Mouse (Mus musculus) kidney, adult 9 months (tissue): ENCODE measurements at regions not wholly inside any gene's neighbourhood (a gene's known extent, or its start where the extent isn't known, plus 50 kb on each side); places are given as distances from the start of the nearest gene placed in this dataset.

ENCODE experiments used
- DNase-seq: peaks from one replicate; pipeline ENCODE4 v3.0.0; 2022

DNA sequence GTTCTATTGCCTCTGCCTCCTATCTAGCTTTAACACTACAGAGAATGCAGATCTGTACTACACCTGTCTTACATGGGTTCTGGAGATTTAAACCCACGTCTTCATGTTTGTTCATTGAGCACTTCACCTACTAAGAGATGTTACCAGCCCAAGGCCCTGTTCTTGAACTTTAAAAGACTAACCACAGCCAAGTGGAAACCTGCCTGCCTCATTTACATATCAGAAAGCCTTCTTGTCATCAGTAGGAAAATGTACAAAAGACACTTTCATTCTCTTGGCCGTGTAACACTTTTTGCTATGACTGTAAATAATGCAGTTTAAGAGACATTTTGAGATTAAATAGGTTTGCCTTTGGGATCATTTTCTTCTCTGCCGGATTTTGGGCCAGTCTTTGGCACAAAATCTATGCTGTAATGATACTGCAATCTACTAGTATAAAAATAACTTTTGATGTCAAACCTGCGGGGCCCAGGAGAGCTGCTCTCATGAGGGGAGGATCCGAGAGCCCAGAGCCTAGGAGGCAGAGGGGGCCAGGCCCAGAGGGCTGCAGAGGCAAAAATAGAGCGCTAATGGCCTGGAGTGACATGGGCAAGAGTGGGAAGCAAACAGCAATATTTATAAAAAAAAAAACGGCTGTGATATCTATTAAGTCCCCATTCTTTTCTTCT is 318.4 kb upstream of the Myo3a start:
- DNase-seq: no peak

- peak; percentile 66 for DNase-seq
Observed at GRCm38 (mm10) chr2:21909481-21909966, 317.8 kb upstream of the Myo3a start.

DNA sequence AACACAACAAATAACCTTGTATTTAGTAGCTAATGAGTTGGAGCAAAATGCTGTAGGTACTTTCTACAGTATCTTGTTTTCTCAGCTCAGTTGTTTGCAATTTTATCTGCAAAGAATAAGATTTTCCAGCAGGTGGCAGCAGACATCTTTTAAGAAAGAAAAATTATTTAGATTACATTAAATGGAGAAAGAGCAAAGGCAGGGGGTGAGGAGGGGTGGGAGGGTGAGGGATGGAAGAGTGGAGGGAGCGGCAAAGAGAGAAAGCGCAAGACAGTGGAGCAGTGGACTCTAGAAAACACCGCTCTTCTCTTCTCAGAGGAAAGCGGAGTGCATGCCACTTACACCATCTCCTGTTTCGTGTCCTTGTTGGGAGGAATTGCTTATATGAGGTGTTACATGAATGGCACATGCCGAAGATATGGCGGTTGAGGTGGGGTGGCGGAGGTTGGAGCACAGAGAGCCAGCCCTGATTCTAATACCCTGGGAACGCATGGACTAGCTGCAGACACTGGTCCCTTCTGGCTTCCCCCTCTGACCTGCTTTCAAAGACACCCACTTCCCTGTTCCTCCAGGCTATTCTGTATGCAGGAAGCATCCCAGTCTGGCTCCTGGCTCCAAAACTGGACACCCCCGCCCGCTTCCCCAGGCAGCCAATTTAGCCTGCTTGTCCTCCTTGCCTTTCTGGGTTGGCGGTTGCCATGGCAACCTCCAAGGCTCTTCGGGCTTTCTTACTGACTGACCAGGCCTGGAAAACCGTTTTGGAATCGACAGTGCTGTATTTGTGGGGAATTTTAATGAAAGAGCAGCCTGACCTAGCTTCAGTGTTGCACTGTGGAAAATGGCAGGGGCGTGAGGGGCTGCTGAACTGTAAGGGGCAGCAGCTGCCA is 309.3 kb upstream of the Myo3a start:
- DNase-seq: peak; percentile 9

GRCm38 (mm10) chr2:21919091-21919490 is 308.2 kb upstream of the Myo3a start:
- DNase-seq: no peak

GRCm38 (mm10) chr2:21927656-21928055 is 299.6 kb upstream of the Myo3a start:
- DNase-seq: no peak

DNA sequence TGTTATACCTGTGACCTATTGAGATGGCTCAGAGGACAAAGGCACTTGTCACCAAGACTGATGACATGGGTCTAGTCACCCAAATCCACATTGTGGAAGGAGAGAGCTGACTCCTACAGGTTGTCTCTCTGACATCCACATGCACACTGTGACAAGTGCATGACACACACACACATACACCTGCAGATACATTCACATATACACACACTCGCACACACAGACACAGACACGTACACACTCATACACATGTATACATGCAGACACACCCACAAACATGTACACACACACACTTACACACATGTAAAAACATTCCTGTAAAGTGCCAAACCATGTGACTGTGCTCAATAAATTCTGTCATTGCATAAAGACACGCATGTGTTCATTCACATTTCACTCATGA is 287.3 kb upstream of the Myo3a start:
- DNase-seq: no peak

DNA sequence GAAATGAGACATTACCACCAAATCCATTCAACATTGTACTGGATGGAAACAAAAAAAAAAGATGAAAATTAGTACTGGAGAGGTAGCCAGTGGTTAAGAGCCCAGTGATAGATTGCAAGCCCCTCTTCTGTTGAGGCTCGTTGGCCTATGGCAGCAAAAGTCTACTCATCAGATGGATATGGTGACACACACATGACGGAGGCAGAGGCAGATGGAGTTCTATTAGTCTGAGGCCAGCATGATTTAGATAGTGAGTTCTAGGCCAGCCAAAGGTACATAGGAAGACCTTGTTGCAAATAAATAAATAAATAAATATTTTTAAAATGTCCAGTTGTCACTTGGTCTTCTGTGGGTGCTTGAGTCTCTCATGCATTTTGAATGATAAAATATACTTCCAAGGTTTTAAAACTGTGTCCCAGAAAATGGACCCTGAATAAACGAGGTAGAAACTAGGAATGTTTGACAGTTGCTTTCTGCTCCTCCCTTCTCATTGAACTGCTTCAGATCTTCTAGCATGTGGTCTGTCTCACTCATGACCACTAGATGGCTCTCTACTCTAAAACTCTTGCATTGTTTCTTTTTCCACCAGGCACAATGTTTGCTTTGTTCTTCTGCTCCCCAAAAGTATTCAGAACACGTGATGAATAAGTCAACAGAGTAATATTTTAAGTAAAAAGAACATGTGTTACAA is 286.4 kb upstream of the Myo3a start:
- DNase-seq: peak; percentile 48

GRCm38 (mm10) chr2:21941488-21942000 is 285.8 kb upstream of the Myo3a start:
- no peak for DNase-seq

- DNase-seq: no peak
Observed at GRCm38 (mm10) chr2:21943676-21944075, 283.6 kb upstream of the Myo3a start.

DNA sequence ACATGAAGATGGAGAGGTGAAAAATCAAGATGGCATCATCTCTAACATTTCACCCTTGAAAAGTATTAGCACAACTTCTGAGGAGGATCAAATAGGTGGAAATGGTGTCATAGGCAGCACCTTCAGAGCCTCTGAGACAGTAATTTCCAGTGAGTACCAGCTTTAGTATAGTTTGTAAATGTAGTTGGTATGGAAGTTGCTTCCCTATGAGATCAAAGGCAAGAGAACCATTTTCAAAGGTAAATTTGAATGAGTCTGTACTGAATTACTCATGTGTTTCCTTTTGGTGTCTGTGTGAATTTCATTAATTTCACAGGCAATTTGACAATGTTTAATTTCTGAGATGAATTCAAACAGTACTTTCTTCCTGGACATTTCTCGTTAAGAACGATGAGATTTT is 280.8 kb upstream of the Myo3a start:
- no peak for DNase-seq

DNA sequence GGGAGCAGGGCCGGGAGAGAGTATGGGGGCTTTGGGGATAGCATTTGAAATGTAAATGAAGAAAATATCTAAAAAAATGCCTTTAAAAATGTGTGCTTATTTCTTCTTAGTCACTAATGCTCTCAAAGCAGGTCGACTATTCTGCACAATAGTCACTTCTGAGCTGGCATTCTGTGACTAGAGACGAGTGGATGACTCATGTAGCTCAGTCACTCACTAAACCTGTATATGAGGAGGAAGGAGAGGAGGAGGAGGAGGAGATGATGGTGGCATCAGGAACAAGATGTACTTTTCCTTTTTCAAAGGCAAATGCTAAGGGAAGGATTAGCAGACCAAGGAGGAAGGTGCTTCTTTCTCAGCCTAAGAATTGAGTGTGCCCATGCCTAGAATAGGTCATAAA is 276.0 kb upstream of the Myo3a start:
- no peak for DNase-seq

- DNase-seq: no peak
Observed at GRCm38 (mm10) chr2:21956112-21956963, 271.0 kb upstream of the Myo3a start.

- peak; percentile 65 for DNase-seq
Observed at GRCm38 (mm10) chr2:21958365-21958764, 268.9 kb upstream of the Myo3a start.

DNA sequence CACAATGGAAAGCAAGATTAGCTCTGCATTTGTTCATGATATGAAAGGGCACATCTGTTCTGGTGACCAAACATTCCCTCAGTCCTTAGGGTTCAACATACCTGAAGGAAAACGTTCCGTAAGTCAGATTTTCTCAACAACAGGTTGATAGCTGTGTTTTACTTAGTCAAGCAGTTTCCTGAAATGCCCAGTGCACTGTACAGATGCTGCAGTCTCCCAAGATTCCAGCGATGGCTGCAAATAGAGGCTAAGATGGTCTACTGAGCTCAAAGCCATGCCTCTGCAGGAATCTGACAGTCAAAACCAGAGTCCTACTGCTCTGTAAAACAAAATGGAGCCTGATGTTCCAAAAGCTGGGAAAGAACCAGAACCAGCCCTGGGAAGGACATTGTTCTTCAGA is 268.5 kb upstream of the Myo3a start:
- no peak for DNase-seq

- no peak for DNase-seq
Observed at GRCm38 (mm10) chr2:21963343-21964026, 263.8 kb upstream of the Myo3a start.

DNA sequence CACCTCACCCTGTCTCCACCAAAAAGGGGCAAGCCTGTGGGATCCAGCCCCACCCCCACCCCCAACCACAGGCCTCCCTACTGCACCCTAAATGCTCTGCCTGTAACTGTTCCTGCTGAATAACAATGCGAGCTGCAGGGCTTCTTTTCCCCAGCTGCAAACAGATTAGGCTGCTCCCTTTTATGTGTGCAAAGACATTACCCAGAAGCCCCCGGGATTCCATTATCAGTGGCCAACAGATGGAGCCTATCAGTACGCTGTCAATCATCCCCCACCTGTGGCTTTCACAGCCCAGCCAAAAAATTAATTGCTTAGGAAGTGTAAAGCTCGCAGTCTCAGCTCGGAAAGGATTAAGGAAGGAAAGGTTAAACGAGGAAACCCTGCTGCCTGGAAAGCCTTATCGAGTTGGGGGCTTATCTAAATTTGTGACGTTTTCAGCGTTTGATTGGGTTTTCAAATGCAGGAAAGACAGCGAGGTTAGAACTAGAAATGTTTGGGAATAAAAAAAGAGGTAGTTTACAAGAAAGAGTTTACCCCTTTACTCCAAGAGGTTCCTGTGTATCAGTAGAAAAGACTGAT is 263.2 kb upstream of the Myo3a start:
- no peak for DNase-seq

GRCm38 (mm10) chr2:21970774-21971406 is 256.4 kb upstream of the Myo3a start:
- no peak for DNase-seq

DNA sequence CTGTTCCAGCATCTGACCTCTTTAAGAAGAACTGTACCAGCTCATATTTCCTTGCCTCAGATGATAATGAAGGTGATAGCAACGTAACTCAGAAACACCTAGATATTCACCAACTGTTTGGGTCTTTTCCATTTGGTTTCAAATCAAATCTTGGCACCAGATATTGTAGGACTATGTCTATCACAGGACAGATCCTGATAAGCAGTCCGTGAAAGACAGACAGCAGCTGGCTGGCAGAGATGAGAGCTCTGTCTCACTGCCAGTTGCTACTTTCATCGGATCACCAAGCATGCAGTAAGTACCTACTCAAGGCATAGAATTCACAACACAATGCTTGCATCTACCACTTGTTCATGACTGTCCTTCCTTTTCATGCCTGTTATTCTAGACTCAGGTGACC is 252.7 kb upstream of the Myo3a start:
- DNase-seq: no peak

DNA sequence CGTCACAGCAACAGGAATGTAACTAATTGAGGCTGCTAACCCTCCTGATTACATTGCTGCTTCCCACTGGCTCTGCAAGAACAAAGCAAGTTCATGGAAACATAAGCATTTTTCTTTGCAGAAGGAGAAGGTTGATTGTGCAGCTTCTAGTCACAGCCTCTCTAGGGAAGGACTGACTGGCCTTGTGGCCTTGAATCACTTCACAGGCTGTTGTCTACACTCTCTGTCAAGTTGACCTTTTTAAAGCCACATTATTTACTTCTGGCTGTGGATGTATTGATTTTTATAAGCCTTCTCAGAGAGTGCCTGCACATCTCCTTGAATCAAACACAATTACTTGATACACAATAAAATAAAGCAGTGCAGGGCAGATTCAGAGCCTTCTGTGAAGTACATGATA is 251.8 kb upstream of the Myo3a start:
- DNase-seq: no peak

- DNase-seq: no peak
Observed at GRCm38 (mm10) chr2:21976337-21976736, 251.0 kb upstream of the Myo3a start.

- DNase-seq: no peak
Observed at GRCm38 (mm10) chr2:21976831-21977230, 250.5 kb upstream of the Myo3a start.
